Mouse (Mus musculus) hindbrain, embryonic 10.5 days (tissue): Measurements from ENCODE around the gene Hax1. TPM values are rescaled to one million over a fixed set of nuclear protein-coding genes. Genes with fewer than 3 reads are reported as not detected.

Experiments used
- DNase-seq: peaks from one replicate; pipeline ENCODE4 v3.0.0-alpha.2; 2017; ENCODE audit warnings: low spot score
- H3K27ac ChIP-seq: fragments of 300-500 bp; sonication (generic); 2 replicates; pipeline ENCODE4 v1.5.1; 2016; ENCODE audit warnings: mild to moderate bottlenecking, moderate library complexity
- H3K27me3 ChIP-seq: fragments of 300-500 bp; sonication (generic); 2 replicates; pipeline ENCODE4 v1.6.1; 2016; ENCODE audit warnings: mild to moderate bottlenecking; ENCODE audit not compliant: poor library complexity, insufficient read depth, severe bottlenecking
- H3K36me3 ChIP-seq: fragments of 300-500 bp; sonication (generic); 2 replicates; pipeline ENCODE4 v1.6.1; 2016; ENCODE audit warnings: mild to moderate bottlenecking, moderate library complexity
- H3K4me1 ChIP-seq: fragments of 300-500 bp; sonication (generic); replicated peaks from 2 replicates; pipeline ENCODE4 v1.6.1; 2016; ENCODE audit warnings: mild to moderate bottlenecking
- H3K4me3 ChIP-seq: fragments of 300-500 bp; sonication (generic); 2 replicates; pipeline ENCODE4 v1.5.1; 2016; ENCODE audit warnings: mild to moderate bottlenecking, moderate library complexity
- H3K9me3 ChIP-seq: fragments of 300-500 bp; sonication (generic); 2 replicates; pipeline ENCODE4 v1.6.1; 2016; ENCODE audit warnings: mild to moderate bottlenecking, moderate library complexity
- WGBS: fragments of 180-500 bp; shearing (Covaris S2); methylation state at CpG from one replicate; pipeline ENCODE4 v1.1.7; 2016; 5-methylcytosine and 5-hydroxymethylcytosine counted together
- polyA plus RNA-seq: library from polyadenylated mRNA; unstranded; fragments of >200 nt; fragmentation: Nextera tagmentation; extraction: Ambion mirVana; gene quantifications from 2 replicates; pipeline ENCODE4 v1.2.1, GENCODE M21; 2016

Hax1 gene
- 181 and 189 TPM in 2 replicates for polyA plus RNA-seq

- Histone ChIP-seq H3K9me3 (no peaks in the 10 kb centered on the region), H3K4me1 (peaks cover 21% of the 10 kb centered on the region), H3K27ac (peak within 1 kb of the TSS; percentile 92), H3K4me3 (peak within 1 kb of the TSS; percentile 83), H3K36me3 (peaks cover 70% of the 10 kb centered on the region), H3K27me3 (no peaks in the 10 kb centered on the region)
- WGBS, result under 1% methylated on average over 26 of the region's 26 CpGs
- peak; percentile 96 for DNase-seq
Observed at GRCm38 (mm10) chr3:89998612-89999054, at the start of gene Hax1. Gene Hax1 (minus strand): TSS chr3:89998780.

GRCm38 (mm10) chr3:90036263-90036662 lies 37.7 kb upstream of the Hax1 start:
- H3K27me3 ChIP-seq, result no peaks in the 10 kb centered on the region
- H3K27ac ChIP-seq, result no peak overlapping the region
- H3K4me1 ChIP-seq, result no peaks in the 10 kb centered on the region
- no peak for DNase-seq
- H3K4me3 ChIP-seq, result no peak overlapping the region
- H3K9me3 ChIP-seq, result no peaks in the 10 kb centered on the region
- peaks cover 99% of the 10 kb centered on the region for H3K36me3 ChIP-seq
- whole genome bisulfite sequencing, result 98% methylated on average over 1 of the region's 1 CpGs

- Histone ChIP-seq H3K27ac (no peak overlapping the region), H3K27me3 (no peaks in the 10 kb centered on the region), H3K4me1 (no peaks in the 10 kb centered on the region), H3K4me3 (no peak overlapping the region), H3K9me3 (no peaks in the 10 kb centered on the region), H3K36me3 (peaks cover 99% of the 10 kb centered on the region)
- WGBS, result 88% methylated on average over 2 of the region's 2 CpGs
- DNase-seq, result no peak
Observed at GRCm38 (mm10) chr3:90034653-90035052, 36.1 kb upstream of the Hax1 start.

- H3K9me3 ChIP-seq, result no peaks in the 10 kb centered on the region
- peaks cover 100% of the 10 kb centered on the region for H3K36me3 ChIP-seq
- no peaks in the 10 kb centered on the region for H3K4me1 ChIP-seq
- no peak overlapping the region for H3K4me3 ChIP-seq
- H3K27me3 ChIP-seq, result no peaks in the 10 kb centered on the region
- no peak for DNase-seq
- H3K27ac ChIP-seq, result no peak overlapping the region
- 95% methylated on average over 4 of the region's 4 CpGs for WGBS
Observed at GRCm38 (mm10) chr3:90016626-90017025, 18.0 kb upstream of the Hax1 start.

GRCm38 (mm10) chr3:90010291-90010690 lies 11.7 kb upstream of the Hax1 start:
- H3K9me3 ChIP-seq, result no peaks in the 10 kb centered on the region
- no peak overlapping the region for H3K4me3 ChIP-seq
- no peaks in the 10 kb centered on the region for H3K27me3 ChIP-seq
- no peaks in the 10 kb centered on the region for H3K4me1 ChIP-seq
- peaks cover 100% of the 10 kb centered on the region for H3K36me3 ChIP-seq
- H3K27ac ChIP-seq, result no peak overlapping the region
- no peak for DNase-seq
- 92% methylated on average over 2 of the region's 2 CpGs for WGBS

- Histone ChIP-seq H3K4me3 (no peak overlapping the region), H3K36me3 (peaks cover 94% of the 10 kb centered on the region), H3K9me3 (no peaks in the 10 kb centered on the region), H3K27me3 (no peaks in the 10 kb centered on the region), H3K4me1 (peaks cover 4% of the 10 kb centered on the region), H3K27ac (no peak overlapping the region)
- 92% methylated on average over 3 of the region's 3 CpGs for WGBS
- no peak for DNase-seq
Observed at GRCm38 (mm10) chr3:90004091-90004796, 5.7 kb upstream of the Hax1 start.

- Histone ChIP-seq H3K36me3 (peaks cover 70% of the 10 kb centered on the region), H3K9me3 (no peaks in the 10 kb centered on the region), H3K4me3 (0 out of 2 replicates have a peak overlapping the region, but pooled peaks have one; percentile 83), H3K27me3 (no peaks in the 10 kb centered on the region), H3K27ac (no peak overlapping the region), H3K4me1 (peaks cover 21% of the 10 kb centered on the region)
- no peak for DNase-seq
- 90% methylated on average over 4 of the region's 4 CpGs for WGBS
Observed at GRCm38 (mm10) chr3:89999830-90000229, 1.2 kb upstream of the Hax1 start.

- peak; percentile 34 for DNase-seq
- H3K36me3 ChIP-seq, result peaks cover 70% of the 10 kb centered on the region
Observed at GRCm38 (mm10) chr3:89999090-89999489, 510 bp upstream of the Hax1 start.

GRCm38 (mm10) chr3:89997791-89998495 lies 637 bp downstream of the Hax1 start:
- Histone ChIP-seq H3K4me3 (peak overlapping the region; percentile 83), H3K4me1 (peaks cover 21% of the 10 kb centered on the region), H3K9me3 (no peaks in the 10 kb centered on the region), H3K36me3 (peaks cover 68% of the 10 kb centered on the region), H3K27ac (peak overlapping the region; percentile 92), H3K27me3 (no peaks in the 10 kb centered on the region)
- DNase-seq, result peak; percentile 70
- WGBS, result 17% methylated on average over 23 of the region's 23 CpGs

More at GRCm38 (mm10) chr3:89999090-89999489, 510 bp upstream of the Hax1 start:
- peak overlapping the region; percentile 92 for H3K27ac ChIP-seq
- H3K4me3 ChIP-seq, result peak overlapping the region; percentile 83
- H3K4me1 ChIP-seq, result peaks cover 21% of the 10 kb centered on the region
- H3K9me3 ChIP-seq, result no peaks in the 10 kb centered on the region
- no peaks in the 10 kb centered on the region for H3K27me3 ChIP-seq
- 22% methylated on average over 8 of the region's 8 CpGs for WGBS

GRCm38 (mm10) chr3:89994807-89995515 lies 3.6 kb downstream of the Hax1 start:
- Histone ChIP-seq H3K9me3 (no peaks in the 10 kb centered on the region), H3K4me1 (peaks cover 21% of the 10 kb centered on the region), H3K4me3 (no peak overlapping the region), H3K27me3 (no peaks in the 10 kb centered on the region), H3K36me3 (peaks cover 47% of the 10 kb centered on the region), H3K27ac (no peak overlapping the region)
- DNase-seq, result no peak
- WGBS, result 91% methylated on average over 5 of the region's 5 CpGs

- Histone ChIP-seq H3K27me3 (no peaks in the 10 kb centered on the region), H3K27ac (no peak overlapping the region), H3K36me3 (peaks cover 7% of the 10 kb centered on the region; the same call in 1 of the 2 replicates), H3K4me1 (no peaks in the 10 kb centered on the region), H3K9me3 (no peaks in the 10 kb centered on the region), H3K4me3 (no peak overlapping the region)
- 94% methylated on average over 4 of the region's 4 CpGs for WGBS
- no peak for DNase-seq
Observed at GRCm38 (mm10) chr3:89987822-89988221, 10.8 kb downstream of the Hax1 start.

- Histone ChIP-seq H3K27me3 (no peaks in the 10 kb centered on the region), H3K4me3 (no peak overlapping the region), H3K27ac (no peak overlapping the region), H3K9me3 (no peaks in the 10 kb centered on the region), H3K4me1 (no peaks in the 10 kb centered on the region), H3K36me3 (0 out of 2 replicates have a peak, but pooled peaks cover 3% of the 10 kb centered on the region)
- 67% methylated on average over 3 of the region's 3 CpGs for WGBS
- no peak for DNase-seq
Observed at GRCm38 (mm10) chr3:89987211-89987610, 11.4 kb downstream of the Hax1 start.
